Mouse (Mus musculus) myocyte (in vitro differentiated cells): ENCODE measurements around the gene Cbx3. TPM values are rescaled to one million over a fixed set of nuclear protein-coding genes. Genes with fewer than 3 reads are reported as not detected.

Experiments
- H3K27me3 ChIP-seq: one replicate; pipeline ENCODE4 v1.6.1; 2011; ENCODE audit not compliant: control insufficient read depth, insufficient read depth, insufficient read length
- H3K36me3 ChIP-seq: one replicate; pipeline ENCODE4 v1.6.1; 2011; ENCODE audit not compliant: control insufficient read depth, insufficient read depth
- H3K4me2 ChIP-seq: one replicate; pipeline ENCODE4 v1.6.1; 2011; ENCODE audit warnings: low read depth, control low read depth
- H3K4me3 ChIP-seq: one replicate; pipeline ENCODE4 v1.5.1; 2011; ENCODE audit warnings: mild to moderate bottlenecking, control low read depth, moderate library complexity
- H3K79me2 ChIP-seq: one replicate; pipeline ENCODE4 v1.6.1; 2011; ENCODE audit not compliant: control insufficient read depth, insufficient read depth
- H3ac ChIP-seq: one replicate; pipeline ENCODE4 v1.6.1; 2011; ENCODE audit not compliant: control insufficient read depth, insufficient read length
- E2F4 ChIP-seq: IDR thresholded peaks from one replicate; pipeline ENCODE4 v1.6.1; 2011; ENCODE audit warnings: mild to moderate bottlenecking, control low read depth, moderate library complexity; ENCODE audit not compliant: insufficient read depth
- MAX ChIP-seq: IDR thresholded peaks from one replicate; pipeline ENCODE4 v1.6.1; 2011; ENCODE audit warnings: low read depth, mild to moderate bottlenecking, control low read depth
- MYOD1 ChIP-seq, 3 experiments: IDR thresholded peaks; one replicate each; pipeline ENCODE4 v1.6.1; 2011; ENCODE audit warnings: control low read depth in 2 of 3, low read depth in 2 of 3, mild to moderate bottlenecking in 2 of 3, moderate library complexity in 1 of 3; ENCODE audit not compliant: insufficient read length in 2 of 3, control insufficient read depth in 1 of 3
- MYOG ChIP-seq, 3 experiments: IDR thresholded peaks; one replicate each; pipeline ENCODE4 v1.6.1; 2011; ENCODE audit warnings: control low read depth in 2 of 3, low read depth in 2 of 3, mild to moderate bottlenecking in 2 of 3; ENCODE audit not compliant: insufficient read length in 2 of 3, control insufficient read depth in 1 of 3, insufficient read depth in 1 of 3
- POLR2A ChIP-seq: IDR thresholded peaks from one replicate; pipeline ENCODE4 v1.6.1; 2011; ENCODE audit warnings: low read depth, mild to moderate bottlenecking, control low read depth, moderate library complexity; ENCODE audit not compliant: insufficient read length
- POLR2AphosphoS2 ChIP-seq: IDR thresholded peaks from one replicate; pipeline ENCODE4 v1.6.1; 2011; ENCODE audit warnings: low read depth, control low read depth; ENCODE audit not compliant: insufficient read length
- SRF ChIP-seq: IDR thresholded peaks from one replicate; pipeline ENCODE4 v1.6.1; 2011; ENCODE audit warnings: low read depth; ENCODE audit not compliant: control insufficient read depth, insufficient read length
- TCF12 ChIP-seq: IDR thresholded peaks from one replicate; pipeline ENCODE4 v1.6.1; 2011; ENCODE audit warnings: mild to moderate bottlenecking, control low read depth; ENCODE audit not compliant: poor library complexity, insufficient read depth, severe bottlenecking
- TCF3 ChIP-seq: IDR thresholded peaks from one replicate; pipeline ENCODE4 v1.6.1; 2011; ENCODE audit warnings: low read depth, control low read depth; ENCODE audit not compliant: insufficient read length
- USF1 ChIP-seq: IDR thresholded peaks from one replicate; pipeline ENCODE4 v1.6.1; 2011; ENCODE audit warnings: low read depth, mild to moderate bottlenecking, control low read depth, moderate library complexity
- polyA plus RNA-seq: library from polyadenylated mRNA; unstranded; fragments of >200 nt; fragmentation: generic; extraction: Trizol; gene quantifications from one replicate; pipeline ENCODE4 v1.2.1, GENCODE M21; 2012; ENCODE audit warnings: missing spikeins

Cbx3 gene
- polyA plus RNA-seq, 1 experiment, result 35.6 TPM

GRCm38 (mm10) chr6:51529457-51529856 is 59.3 kb downstream of the Cbx3 start:
- Histone ChIP-seq H3K4me3 (no peak overlapping the region), H3K36me3 (no peaks in the 10 kb centered on the region), H3ac (no peak overlapping the region), H3K4me2 (no peak overlapping the region), H3K79me2 (no peaks in the 10 kb centered on the region), H3K27me3 (no peaks in the 10 kb centered on the region)
- no peak for TF ChIP-seq MYOG (IDR thresholded peaks at IDR 0.05; ENCODE audit: control insufficient read depth in 1 of 3, insufficient read depth in 1 of 3, insufficient read length in 2 of 3, low read depth in 2 of 3)
- no peak for TF ChIP-seq TCF12
- no peak for TF ChIP-seq USF1
- no peak for TF ChIP-seq E2F4
- TF ChIP-seq MYOD1 (IDR thresholded peaks at IDR 0.05; ENCODE audit: control insufficient read depth in 1 of 3, insufficient read length in 2 of 3, low read depth in 2 of 3), result no peak
- no peak for TF ChIP-seq POLR2AphosphoS2
- no peak for TF ChIP-seq TCF3
- no peak for TF ChIP-seq POLR2A
- no peak for TF ChIP-seq SRF
- TF ChIP-seq MAX, result no peak

Other genes starting within 250 kb of the Cbx3 start
- gene Nfe2l3, start 37.7 kb upstream of the Cbx3 start, polyA plus RNA-seq, result 0.06 TPM
- 275 TPM for gene Hnrnpa2b1, start 466 bp upstream of the Cbx3 start, polyA plus RNA-seq
- gene Snx10, start 53.5 kb downstream of the Cbx3 start, polyA plus RNA-seq, result 3.3 TPM